Mouse (Mus musculus) colon, adult 2 months (tissue): Measurements from ENCODE around the gene Arhgap40. TPM values are rescaled to one million over a fixed set of nuclear protein-coding genes. Genes with fewer than 3 reads are reported as not detected.

Experiments used
- polyA plus RNA-seq: library from polyadenylated mRNA; depleted of rRNA; stranded (reverse); fragments of >200 nt; gene quantifications from 2 replicates; pipeline ENCODE4 v1.2.3, GENCODE M21; 2012; rRNA removed

Gene Arhgap40
- polyA plus RNA-seq: 0.10 TPM in 1 of 2 replicates, not detected in the other

GRCm38 (mm10) chr2:158512528-158512927, at the start of gene Arhgap40:
Gene Arhgap40 (plus strand): TSS chr2:158512796.

GRCm38 (mm10) chr2:158501836-158502812, 10.5 kb upstream of the Arhgap40 start, which contains the start of gene Adig:
Gene Adig (plus strand): TSS chr2:158502612.

Other genes with a start within 250 kb of the Arhgap40 start
- gene Lbp, start 206.3 kb upstream of the Arhgap40 start, polyA plus RNA-seq: 9.2 and 11.3 TPM in 2 replicates
- gene Snhg11, start 137.2 kb upstream of the Arhgap40 start, polyA plus RNA-seq: 3.7 and 5.2 TPM in 2 replicates
- gene Ralgapb, start 102.9 kb upstream of the Arhgap40 start, polyA plus RNA-seq: 22.5 TPM in 2 replicates
- 2.0 and 2.2 TPM in 2 replicates for gene Adig, start 10.2 kb upstream of the Arhgap40 start, polyA plus RNA-seq
- gene Slc32a1, start 98.0 kb downstream of the Arhgap40 start, polyA plus RNA-seq: not detected in 2 replicates
- gene Actr5, start 112.1 kb downstream of the Arhgap40 start, polyA plus RNA-seq: 8.4 and 8.5 TPM in 2 replicates
- gene Ppp1r16b, start 152.6 kb downstream of the Arhgap40 start, polyA plus RNA-seq: 1.5 and 1.7 TPM in 2 replicates